Mouse (Mus musculus) liver, embryonic 14.5 days (tissue): ENCODE data around the gene Cx3cr1. TPM values are rescaled to one million over a fixed set of nuclear protein-coding genes. Genes with fewer than 3 reads are reported as not detected.

Experiments used
- ATAC-seq: fragments of 200-750 bp; cut with Nextera tagmentation; 2 replicates; pipeline ENCODE4 v1.8.0; 2017; ENCODE audit warnings: moderate number of reproducible peaks, mild to moderate bottlenecking, moderate library complexity; ENCODE audit not compliant: insufficient read depth
- DNase-seq, 3 experiments: peaks; one replicate each; pipeline ENCODE4 v3.0.0-alpha.2; 2012 to 2013; ENCODE audit warnings: low read depth in 3 of 3, low spot score in 3 of 3
- H3K27ac ChIP-seq: fragments of 300-500 bp; sonication (generic); 2 replicates; pipeline ENCODE4 v1.5.1; 2014; ENCODE audit warnings: moderate library complexity, mild to moderate bottlenecking, control low read depth, inconsistent platforms
- H3K27me3 ChIP-seq: fragments of 300-500 bp; sonication (generic); 2 replicates; pipeline ENCODE4 v1.6.1; 2014; ENCODE audit warnings: mild to moderate bottlenecking, low read length, moderate library complexity; ENCODE audit not compliant: control insufficient read depth, insufficient read depth
- H3K36me3 ChIP-seq: fragments of 300-500 bp; sonication (generic); replicated peaks from 2 replicates; pipeline ENCODE4 v1.6.1; 2014; ENCODE audit warnings: low read depth; ENCODE audit not compliant: control insufficient read depth, insufficient read depth
- H3K4me1 ChIP-seq, 2 experiments: fragments of 200-500 bp in 1 of 2; fragments of 300-500 bp in 1 of 2; sonication (generic) in 1 of 2; replicated peaks; 2 replicates each; pipeline ENCODE4 v1.6.1; 2012 to 2014; ENCODE audit warnings: antibody characterized with exemption in 1 of 2, inconsistent platforms in 1 of 2, low read length in 1 of 2; ENCODE audit not compliant: control insufficient read depth in 2 of 2, insufficient read depth in 2 of 2
- H3K4me2 ChIP-seq: fragments of 300-500 bp; sonication (generic); 2 replicates; pipeline ENCODE4 v1.6.1; 2014; ENCODE audit warnings: low read depth, mild to moderate bottlenecking, control low read depth, moderate library complexity
- H3K4me3 ChIP-seq, 2 experiments: fragments of 200-500 bp in 1 of 2; fragments of 300-500 bp in 1 of 2; sonication (generic) in 1 of 2; 2 replicates each; pipeline ENCODE4 v1.5.1; 2012 to 2014; ENCODE audit warnings: low read depth in 2 of 2, low read length in 2 of 2, mild to moderate bottlenecking in 2 of 2, control low read depth in 1 of 2, inconsistent platforms in 1 of 2, moderate library complexity in 1 of 2; ENCODE audit not compliant: insufficient read depth in 1 of 2
- H3K9ac ChIP-seq: fragments of 300-500 bp; sonication (generic); replicated peaks from 2 replicates; pipeline ENCODE4 v1.6.1; 2014; ENCODE audit warnings: mild to moderate bottlenecking, control low read depth, moderate library complexity
- H3K9me3 ChIP-seq: fragments of 300-500 bp; sonication (generic); 2 replicates; pipeline ENCODE4 v1.6.1; 2016; ENCODE audit warnings: low read length, mixed read lengths; ENCODE audit not compliant: control insufficient read depth
- CTCF ChIP-seq: IDR thresholded peaks from 2 replicates; pipeline ENCODE4 v1.5.1; 2016; ENCODE audit warnings: antibody characterized with exemption, low read depth, control low read depth
- EP300 ChIP-seq: IDR thresholded peaks from 2 replicates; pipeline ENCODE4 v1.6.1; 2016; ENCODE audit warnings: antibody characterized with exemption, low read depth
- WGBS: fragments of 180-500 bp; shearing (Covaris S2); extraction: QIAGEN DNeasy Blood & Tissue Kit; methylation state at CpG from one replicate; pipeline ENCODE4 v1.1.7; 2014; ENCODE audit not compliant: insufficient replicate concordance; 5-methylcytosine and 5-hydroxymethylcytosine counted together
- polyA plus RNA-seq, 2 experiments: library from polyadenylated mRNA; depleted of rRNA in 1 of 2; stranded (reverse) in 1 of 2; unstranded in 1 of 2; fragments of >200 nt; fragmentation: Nextera tagmentation in 1 of 2; extraction: Ambion mirVana in 1 of 2; gene quantifications; 2 replicates each; pipeline versions ENCODE4 v1.2.1 to v1.2.3; 2012 to 2014

Cx3cr1 gene
- polyA plus RNA-seq, 2 experiments = 0.69 to 1.4 TPM

GRCm38 (mm10) chr9:119988304-119988703, 81.4 kb downstream of the Cx3cr1 start:
- no peak for DNase-seq
- TF ChIP-seq EP300 (no peak), CTCF (no peak)
- Histone ChIP-seq H3K4me3 (no peak overlapping the region), H3K4me2 (no peak overlapping the region), H3K4me1 (peaks cover 0 to 3% of the 10 kb centered on the region in 2 experiments; a peak in 1 of 4 replicates), H3K27me3 (peaks cover 10% of the 10 kb centered on the region), H3K27ac (no peak overlapping the region), H3K9ac (no peak overlapping the region), H3K36me3 (no peaks in the 10 kb centered on the region), H3K9me3 (no peaks in the 10 kb centered on the region)
- ATAC-seq = no peak
- WGBS = 40% methylated on average over 7 of the region's 7 CpGs

GRCm38 (mm10) chr9:119985881-119986574, 83.7 kb downstream of the Cx3cr1 start:
- no peak for DNase-seq
- TF ChIP-seq CTCF = no peak
- no peak for TF ChIP-seq EP300
- peaks cover 15% of the 10 kb centered on the region for H3K27me3 ChIP-seq
- H3K27ac ChIP-seq = no peak overlapping the region
- no peak for ATAC-seq
- H3K4me3 ChIP-seq = no peak overlapping the region
- H3K9me3 ChIP-seq = no peaks in the 10 kb centered on the region
- H3K36me3 ChIP-seq = no peaks in the 10 kb centered on the region
- H3K4me1 ChIP-seq = peaks cover 0 to 16% of the 10 kb centered on the region in 2 experiments; a peak in 3 of 4 replicates
- no peak overlapping the region for H3K4me2 ChIP-seq
- H3K9ac ChIP-seq = no peak overlapping the region
- 67% methylated on average over 10 of the region's 10 CpGs for WGBS

GRCm38 (mm10) chr9:119984536-119985011, 85.1 kb downstream of the Cx3cr1 start, which contains the start of gene Csrnp1:
Csrnp1 (minus strand) TSS chr9:119984658.
- Histone ChIP-seq H3K27ac (no peak within 1 kb of the TSS), H3K27me3 (peaks cover 15% of the 10 kb centered on the region), H3K4me2 (peak within 1 kb of the TSS; percentile 63), H3K4me1 (peaks cover 0 to 26% of the 10 kb centered on the region in 2 experiments; a peak in 3 of 4 replicates), H3K9ac (peak within 1 kb of the TSS; percentile 46), H3K4me3 (peak within 1 kb of the TSS; percentile 49 to 56), H3K9me3 (no peaks in the 10 kb centered on the region), H3K36me3 (no peaks in the 10 kb centered on the region)
- ATAC-seq (no peak), DNase-seq (no peak)
- TF ChIP-seq CTCF (no peak), EP300 (no peak)
- 20% methylated on average over 14 of the region's 14 CpGs for WGBS

GRCm38 (mm10) chr9:119983585-119984535, 85.8 kb downstream of the Cx3cr1 start:
- Histone ChIP-seq H3K27ac (no peak overlapping the region), H3K9ac (peak overlapping the region; percentile 46), H3K9me3 (no peaks in the 10 kb centered on the region), H3K36me3 (no peaks in the 10 kb centered on the region), H3K4me3 (peak overlapping the region; percentile 49 to 56), H3K4me1 (peaks cover 0 to 28% of the 10 kb centered on the region in 2 experiments; a peak in 3 of 4 replicates), H3K4me2 (peak overlapping the region; percentile 63), H3K27me3 (peaks cover 15% of the 10 kb centered on the region)
- WGBS = 2% methylated on average over 79 of the region's 79 CpGs
- TF ChIP-seq EP300 (no peak), CTCF (no peak)
- DNase-seq = peak; percentile 55 to 64 (median 59)
- peak; percentile 80 for ATAC-seq
